Mouse (Mus musculus) small intestine, adult 10 weeks (tissue): ENCODE data around the gene Gm10334. TPM values are rescaled to one million over a fixed set of nuclear protein-coding genes. Genes with fewer than 3 reads are reported as not detected.

Source experiments
- polyA plus RNA-seq: library from polyadenylated mRNA; stranded (reverse); fragments of 350-450 nt; fragmentation: Illumina TruSeq; extraction: RNeasy Lipid Tissue Mini Kit (QIAGEN cat#74804); gene quantifications from one replicate; pipeline ENCODE4 v1.2.3, GENCODE M21; 2014; ENCODE audit warnings: low replicate concordance

The Gm10334 gene
- polyA plus RNA-seq = not detected

DNA sequence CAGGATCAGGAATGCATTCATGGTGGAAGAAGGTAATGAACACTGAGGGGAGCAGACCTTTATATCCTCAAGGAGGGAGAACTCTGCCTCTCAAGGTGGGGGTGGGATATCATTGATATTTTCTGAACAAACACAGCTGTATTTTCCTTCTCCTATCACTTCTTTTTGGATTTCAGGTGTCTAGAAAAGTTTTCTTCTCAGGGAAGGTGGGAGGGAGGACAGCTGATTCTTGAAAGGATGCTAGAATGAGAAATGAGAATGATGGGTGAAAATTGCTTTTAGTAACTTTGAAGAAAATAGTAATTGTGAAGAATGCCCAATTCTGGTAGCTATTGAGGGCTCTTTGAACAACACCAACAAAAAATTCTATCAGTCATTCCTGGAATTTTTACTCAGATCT, at the start of gene Gm10334:
Gm10334 (minus strand) TSS at position 101 of the 400 bp plus-strand sequence.

DNA sequence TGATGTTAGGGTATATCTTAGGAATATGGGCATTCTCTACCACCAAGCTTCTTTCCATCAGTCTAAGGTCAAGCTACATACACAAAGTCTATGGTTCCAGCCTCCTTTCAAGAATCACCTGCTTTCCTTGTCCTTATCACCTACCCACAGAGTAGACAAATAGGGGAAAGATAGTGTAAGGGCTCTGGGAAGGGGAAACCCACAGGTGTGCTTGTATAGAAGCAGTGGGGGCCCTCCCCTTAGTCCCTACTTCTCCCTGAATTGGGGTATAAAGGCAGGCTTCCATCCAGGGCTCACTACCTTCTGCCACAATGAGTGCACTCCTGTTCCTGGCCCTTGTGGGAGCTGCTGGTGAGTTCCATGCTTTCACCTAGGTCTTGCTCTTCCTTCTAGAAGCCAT, 12.7 kb upstream of the Gm10334 start, which contains the start of gene Prss1:
Prss1 (plus strand) TSS at position 301 of the 400 bp plus-strand sequence.

Other genes starting within 250 kb of the Gm10334 start
- gene Try4, start 143.9 kb downstream of the Gm10334 start, polyA plus RNA-seq = 84.3 TPM
- 21.2 TPM for gene Try5, start 129.3 kb downstream of the Gm10334 start, polyA plus RNA-seq
- 1.1 TPM for gene Try10, start 92.0 kb downstream of the Gm10334 start, polyA plus RNA-seq
- not detected for gene Prss3, start 68.5 kb downstream of the Gm10334 start, polyA plus RNA-seq
- not detected for gene Gm5771, start 53.8 kb downstream of the Gm10334 start, polyA plus RNA-seq
- not detected for gene Prss1, start 12.8 kb upstream of the Gm10334 start, polyA plus RNA-seq
- 121 TPM for gene Prss2, start 75.6 kb upstream of the Gm10334 start, polyA plus RNA-seq
- gene Ephb6, start 159.3 kb upstream of the Gm10334 start, polyA plus RNA-seq = not detected
- 0.19 TPM for gene Trpv6, start 190.3 kb upstream of the Gm10334 start, polyA plus RNA-seq
- not detected for gene Trpv5, start 234.6 kb upstream of the Gm10334 start, polyA plus RNA-seq
- gene Llcfc1, start 238.3 kb upstream of the Gm10334 start, polyA plus RNA-seq = not detected